Mouse (Mus musculus): ENCODE results near the gene Trim27.

Gene Trim27

GRCm38 (mm10) chr13:21221656-21222462, 42.6 kb downstream of the Trim27 start:
- no peak for DNase-seq (ENCODE audit: low spot score)

- no peak for DNase-seq (ENCODE audit: low spot score)
Observed at GRCm38 (mm10) chr13:21222463-21223022, 43.3 kb downstream of the Trim27 start.

- no peak for DNase-seq (ENCODE audit: low spot score)
Observed at GRCm38 (mm10) chr13:21223242-21223655, 44.0 kb downstream of the Trim27 start.

GRCm38 (mm10) chr13:21224376-21224775, 45.1 kb downstream of the Trim27 start:
- DNase-seq (ENCODE audit: low spot score): no peak

- no peak for DNase-seq (ENCODE audit: low spot score)
Observed at GRCm38 (mm10) chr13:21225206-21225605, 46.0 kb downstream of the Trim27 start.

- no peak for DNase-seq (ENCODE audit: low spot score)
Observed at GRCm38 (mm10) chr13:21226031-21226430, 46.8 kb downstream of the Trim27 start.

- DNase-seq (ENCODE audit: low spot score): no peak
Observed at GRCm38 (mm10) chr13:21233732-21234705, 54.8 kb downstream of the Trim27 start.

GRCm38 (mm10) chr13:21236714-21237113, 57.5 kb downstream of the Trim27 start:
- no peak for DNase-seq (ENCODE audit: low spot score)

GRCm38 (mm10) chr13:21237161-21237560, 57.9 kb downstream of the Trim27 start:
- DNase-seq (ENCODE audit: low spot score): no peak

GRCm38 (mm10) chr13:21240788-21241187, 61.5 kb downstream of the Trim27 start:
- DNase-seq (ENCODE audit: low spot score): no peak

- no peak for DNase-seq (ENCODE audit: low spot score)
Observed at GRCm38 (mm10) chr13:21242408-21243125, 63.3 kb downstream of the Trim27 start.

GRCm38 (mm10) chr13:21243196-21243595, 64.0 kb downstream of the Trim27 start:
- no peak for DNase-seq (ENCODE audit: low spot score)

- DNase-seq (ENCODE audit: low spot score): no peak
Observed at GRCm38 (mm10) chr13:21244089-21244488, 64.8 kb downstream of the Trim27 start.
